In the genomic region with DNA sequence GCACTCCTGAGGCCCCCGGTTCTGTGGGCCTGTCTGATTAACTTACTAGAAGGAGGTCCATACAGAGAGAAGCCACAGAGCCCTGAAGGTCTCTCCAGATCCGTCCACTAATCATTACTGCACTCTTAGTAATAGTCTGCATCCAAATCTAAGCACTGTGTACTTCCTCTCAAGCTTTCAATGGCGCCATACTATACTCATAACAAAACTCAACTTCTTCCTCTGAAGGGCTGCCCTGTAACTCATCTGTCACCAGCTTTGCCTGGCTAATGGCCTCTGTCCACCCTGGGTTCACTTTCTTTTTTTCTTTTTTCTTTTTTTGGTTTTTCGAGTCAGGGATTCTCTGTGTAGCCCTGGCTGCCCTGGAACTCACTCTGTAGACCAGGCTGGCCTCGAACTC, we compare ENCODE assay signal across 8 mouse cellular contexts. TPM values are rescaled to one million over a fixed set of nuclear protein-coding genes. Genes with fewer than 3 reads are reported as not detected.
DNase-seq lines count a peak whose midpoint lies in the region; ATAC-seq and TF ChIP-seq lines count a peak whose summit lies in the region.

No protein-coding gene starts in this region.

- H3K27ac ChIP-seq in hindbrain, embryonic 11.5 days (ENCODE audit: low read depth, low read length): no peak overlapping the region
- H3K27ac ChIP-seq in hindbrain, postnatal 0 days: no peak overlapping the region
- H3K27ac ChIP-seq in hindbrain, embryonic 13.5 days: no peak overlapping the region
- peak overlapping the region; percentile 70 for H3K27ac ChIP-seq in liver, postnatal 0 days (ENCODE audit: low read depth)

- no peaks in the 10 kb centered on the region for H3K36me3 ChIP-seq in hindbrain, embryonic 11.5 days (ENCODE audit: control insufficient read depth, insufficient read depth, low read length)
- peaks cover 19% of the 10 kb centered on the region for H3K36me3 ChIP-seq in hindbrain, postnatal 0 days (ENCODE audit: insufficient read depth, low read length)
- H3K36me3 ChIP-seq in G1E (replicated peaks): peaks cover 41% of the 10 kb centered on the region
- peaks cover 27% of the 10 kb centered on the region for H3K36me3 ChIP-seq in hindbrain, embryonic 13.5 days
- peaks cover 29% of the 10 kb centered on the region for H3K36me3 ChIP-seq in liver, postnatal 0 days (replicated peaks; ENCODE audit: insufficient read depth, low read length)

- WGBS in hindbrain, embryonic 11.5 days: 81% methylated on average over 5 of the region's 5 CpGs
- 86% methylated on average over 5 of the region's 5 CpGs for WGBS in hindbrain, postnatal 0 days
- 82% methylated on average over 5 of the region's 5 CpGs for WGBS in hindbrain, embryonic 13.5 days
- 59% methylated on average over 5 of the region's 5 CpGs for WGBS in liver, postnatal 0 days (ENCODE audit: insufficient replicate concordance)

- 0 out of 2 replicates have a peak overlapping the region, but pooled peaks have one; percentile 58 for H3K4me3 ChIP-seq in hindbrain, embryonic 11.5 days (ENCODE audit: low read depth, low read length)
- no peak overlapping the region for H3K4me3 ChIP-seq in hindbrain, postnatal 0 days (ENCODE audit: low read length)
- peak overlapping the region; percentile 88; the same call in 1 of the 2 replicates for H3K4me3 ChIP-seq in G1E (ENCODE audit: low read depth, low read length)
- H3K4me3 ChIP-seq in hindbrain, embryonic 13.5 days: no peak overlapping the region
- H3K4me3 ChIP-seq in liver, postnatal 0 days (ENCODE audit: low read depth, low read length): peak overlapping the region; percentile 70

- ATAC-seq in hindbrain, embryonic 11.5 days (ENCODE audit: low FRiP score): no peak
- ATAC-seq in hindbrain, postnatal 0 days: no peak
- ATAC-seq in G1E (ENCODE audit: extremely low read depth, insufficient number of reproducible peaks, low FRiP score, poor library complexity, severe bottlenecking): no peak
- ATAC-seq in hindbrain, embryonic 13.5 days (ENCODE audit: low FRiP score): no peak
- ATAC-seq in liver, postnatal 0 days: no peak

- no peak for TF ChIP-seq EP300 in liver, postnatal 0 days (IDR thresholded peaks at IDR 0.05; ENCODE audit: low read depth)

- no peak overlapping the region for H3K4me2 ChIP-seq in hindbrain, embryonic 11.5 days (replicated peaks; ENCODE audit: low read depth, low read length)
- H3K4me2 ChIP-seq in hindbrain, postnatal 0 days (ENCODE audit: low read depth, low read length): no peak overlapping the region; the same call in 1 of the 2 replicates
- peak overlapping the region; percentile 97; the same call in 1 of the 2 replicates for H3K4me2 ChIP-seq in hindbrain, embryonic 13.5 days
- peak overlapping the region; percentile 93 for H3K4me2 ChIP-seq in liver, postnatal 0 days (ENCODE audit: low read depth, low read length)

- TF ChIP-seq CTCF in hindbrain, postnatal 0 days (IDR thresholded peaks at IDR 0.05; ENCODE audit: low read depth): no peak
- no peak for TF ChIP-seq CTCF in G1E (IDR thresholded peaks at IDR 0.05; ENCODE audit: low read depth, low read length)
- no peak for TF ChIP-seq CTCF in liver, postnatal 0 days (IDR thresholded peaks at IDR 0.05; ENCODE audit: low read depth)

- no peak for DNase-seq in hindbrain, embryonic 11.5 days (ENCODE audit: low spot score)
- DNase-seq in hindbrain, postnatal 0 days (ENCODE audit: low spot score): no peak
- DNase-seq in G1E (ENCODE audit: low spot score): no peak
- no peak for DNase-seq in liver, postnatal 0 days
- DNase-seq in right cerebral cortex, adult 18-20 months: no peak
- DNase-seq in left cerebral cortex, postnatal 4 days: no peak
- no peak for DNase-seq in thymus, postnatal 25 days

- no peaks in the 10 kb centered on the region for H3K27me3 ChIP-seq in hindbrain, embryonic 11.5 days (ENCODE audit: control insufficient read depth, insufficient read depth, low read length)
- no peaks in the 10 kb centered on the region for H3K27me3 ChIP-seq in hindbrain, postnatal 0 days (ENCODE audit: insufficient read depth, low read length)
- H3K27me3 ChIP-seq in G1E (ENCODE audit: insufficient read depth, low read length): no peaks in the 10 kb centered on the region
- no peaks in the 10 kb centered on the region for H3K27me3 ChIP-seq in hindbrain, embryonic 13.5 days
- H3K27me3 ChIP-seq in liver, postnatal 0 days (ENCODE audit: insufficient read depth, low read length): no peaks in the 10 kb centered on the region

- H3K9me3 ChIP-seq in hindbrain, embryonic 11.5 days (ENCODE audit: control insufficient read depth, low read length): no peaks in the 10 kb centered on the region
- H3K9me3 ChIP-seq in hindbrain, postnatal 0 days (ENCODE audit: low read length): no peaks in the 10 kb centered on the region
- H3K9me3 ChIP-seq in G1E (replicated peaks): no peaks in the 10 kb centered on the region
- no peaks in the 10 kb centered on the region for H3K9me3 ChIP-seq in hindbrain, embryonic 13.5 days
- no peaks in the 10 kb centered on the region for H3K9me3 ChIP-seq in liver, postnatal 0 days (ENCODE audit: low read length)

- intact Hi-C loops in left cerebral cortex, postnatal 4 days (cut with DNase I): no loop called here

- H3K9ac ChIP-seq in hindbrain, embryonic 11.5 days (ENCODE audit: low read depth, low read length): no peak overlapping the region
- no peak overlapping the region for H3K9ac ChIP-seq in hindbrain, postnatal 0 days (replicated peaks; ENCODE audit: low read length)
- no peak overlapping the region for H3K9ac ChIP-seq in hindbrain, embryonic 13.5 days
- H3K9ac ChIP-seq in liver, postnatal 0 days (replicated peaks): peak overlapping the region; percentile 72

- H3K4me1 ChIP-seq in hindbrain, embryonic 11.5 days (replicated peaks; ENCODE audit: control insufficient read depth, insufficient read depth, low read length): peaks cover 3% of the 10 kb centered on the region; the same call in 1 of the 2 replicates
- peaks cover 4% of the 10 kb centered on the region for H3K4me1 ChIP-seq in hindbrain, postnatal 0 days (ENCODE audit: insufficient read depth, low read length)
- H3K4me1 ChIP-seq in G1E (ENCODE audit: insufficient read depth, low read depth, low read length): peaks cover 68% of the 10 kb centered on the region
- H3K4me1 ChIP-seq in hindbrain, embryonic 13.5 days (replicated peaks): peaks cover 20% of the 10 kb centered on the region
- H3K4me1 ChIP-seq in liver, postnatal 0 days (ENCODE audit: insufficient read depth): peaks cover 29% of the 10 kb centered on the region

RNA-seq across cellular contexts. Expression of gene Coro7, which starts 1.5 kb away (rescaled TPM):
- polyA plus RNA-seq in hindbrain, embryonic 11.5 days (2014; fragmentation: Nextera tagmentation; extraction: Ambion mirVana): 14.4 and 15.0 TPM in 2 replicates
- 41.4 and 43.3 TPM in 2 replicates for total RNA-seq in hindbrain, postnatal 0 days (2014; rRNA removed)
- polyA plus RNA-seq in hindbrain, postnatal 0 days (2015; fragmentation: Nextera tagmentation; extraction: Ambion mirVana): 29.1 and 30.2 TPM in 2 replicates
- total RNA-seq in G1E (2014; fragmentation: Nextera tagmentation): 74.9 and 94.3 TPM in 2 replicates
- total RNA-seq in G1E (2017): 33.0 and 34.8 TPM in 2 replicates
- 159 and 205 TPM in 2 replicates for polyA plus RNA-seq in G1E (2012)
- 29.1 and 30.7 TPM in 2 replicates for polyA plus RNA-seq in hindbrain, embryonic 13.5 days (2015; fragmentation: Nextera tagmentation; extraction: Ambion mirVana)
- polyA plus RNA-seq in liver, postnatal 0 days (2015; fragmentation: Nextera tagmentation; extraction: Ambion mirVana): 6.8 and 10.3 TPM in 2 replicates
- 100 to 1,000 TPM in 1 of 2 experiments, 10 to 100 TPM in 1; 99.4 to 104 TPM for total RNA-seq in left cerebral cortex, postnatal 4 days (2021)

RNA-seq across cellular contexts. Expression of gene Dnaja3, which starts 38.3 kb away (rescaled TPM):
- polyA plus RNA-seq in hindbrain, embryonic 11.5 days (2014; fragmentation: Nextera tagmentation; extraction: Ambion mirVana): 49.1 and 54.0 TPM in 2 replicates
- 49.6 and 50.6 TPM in 2 replicates for total RNA-seq in hindbrain, postnatal 0 days (2014; rRNA removed)
- 52.9 and 54.3 TPM in 2 replicates for polyA plus RNA-seq in hindbrain, postnatal 0 days (2015; fragmentation: Nextera tagmentation; extraction: Ambion mirVana)
- 53.1 and 56.1 TPM in 2 replicates for total RNA-seq in G1E (2014; fragmentation: Nextera tagmentation)
- 63.5 and 73.2 TPM in 2 replicates for total RNA-seq in G1E (2017)
- 23.9 and 33.1 TPM in 2 replicates for polyA plus RNA-seq in G1E (2012)
- polyA plus RNA-seq in hindbrain, embryonic 13.5 days (2015; fragmentation: Nextera tagmentation; extraction: Ambion mirVana): 52.7 and 54.8 TPM in 2 replicates
- 66.0 and 70.5 TPM in 2 replicates for polyA plus RNA-seq in liver, postnatal 0 days (2015; fragmentation: Nextera tagmentation; extraction: Ambion mirVana)
- 10 to 100 TPM; 40.0 to 40.2 TPM for total RNA-seq in left cerebral cortex, postnatal 4 days (2021)

RNA-seq across cellular contexts. Expression of gene Vasn, which starts 38.3 kb away (rescaled TPM):
- 7.9 and 9.4 TPM in 2 replicates for polyA plus RNA-seq in hindbrain, embryonic 11.5 days (2014; fragmentation: Nextera tagmentation; extraction: Ambion mirVana)
- total RNA-seq in hindbrain, postnatal 0 days (2014; rRNA removed): 18.4 and 18.8 TPM in 2 replicates
- polyA plus RNA-seq in hindbrain, postnatal 0 days (2015; fragmentation: Nextera tagmentation; extraction: Ambion mirVana): 6.1 and 7.3 TPM in 2 replicates
- total RNA-seq in G1E (2014; fragmentation: Nextera tagmentation) (0.30 TPM in 1 of 2 replicates, not detected in the other), G1E (2017) (0.05 and 0.12 TPM in 2 replicates)
- 0.03 and 0.04 TPM in 2 replicates for polyA plus RNA-seq in G1E (2012)
- polyA plus RNA-seq in hindbrain, embryonic 13.5 days (2015; fragmentation: Nextera tagmentation; extraction: Ambion mirVana): 6.3 and 7.3 TPM in 2 replicates
- polyA plus RNA-seq in liver, postnatal 0 days (2015; fragmentation: Nextera tagmentation; extraction: Ambion mirVana): 1.6 and 1.9 TPM in 2 replicates
- total RNA-seq in left cerebral cortex, postnatal 4 days (2021): 1 to 10 TPM; 2.6 to 3.2 TPM

RNA-seq across cellular contexts. Expression of gene Nmral1, which starts 41.1 kb away (rescaled TPM):
- 147 and 162 TPM in 2 replicates for polyA plus RNA-seq in hindbrain, embryonic 11.5 days (2014; fragmentation: Nextera tagmentation; extraction: Ambion mirVana)
- 30.7 and 31.8 TPM in 2 replicates for total RNA-seq in hindbrain, postnatal 0 days (2014; rRNA removed)
- polyA plus RNA-seq in hindbrain, postnatal 0 days (2015; fragmentation: Nextera tagmentation; extraction: Ambion mirVana): 33.1 and 35.4 TPM in 2 replicates
- 32.9 and 33.3 TPM in 2 replicates for total RNA-seq in G1E (2014; fragmentation: Nextera tagmentation)
- 33.8 and 34.8 TPM in 2 replicates for total RNA-seq in G1E (2017)
- polyA plus RNA-seq in G1E (2012): 7.3 and 13.0 TPM in 2 replicates
- 65.1 and 71.7 TPM in 2 replicates for polyA plus RNA-seq in hindbrain, embryonic 13.5 days (2015; fragmentation: Nextera tagmentation; extraction: Ambion mirVana)
- polyA plus RNA-seq in liver, postnatal 0 days (2015; fragmentation: Nextera tagmentation; extraction: Ambion mirVana): 20.4 and 24.1 TPM in 2 replicates
- total RNA-seq in left cerebral cortex, postnatal 4 days (2021): 10 to 100 TPM; 26.6 to 28.8 TPM

RNA-seq across cellular contexts. Expression of gene Hmox2, which starts 48.1 kb away (rescaled TPM):
- 91.3 and 96.4 TPM in 2 replicates for polyA plus RNA-seq in hindbrain, embryonic 11.5 days (2014; fragmentation: Nextera tagmentation; extraction: Ambion mirVana)
- 36.0 and 41.2 TPM in 2 replicates for total RNA-seq in hindbrain, postnatal 0 days (2014; rRNA removed)
- polyA plus RNA-seq in hindbrain, postnatal 0 days (2015; fragmentation: Nextera tagmentation; extraction: Ambion mirVana): 93.4 and 101 TPM in 2 replicates
- total RNA-seq in G1E (2014; fragmentation: Nextera tagmentation) (43.0 and 60.0 TPM in 2 replicates), G1E (2017) (31.0 and 37.2 TPM in 2 replicates)
- polyA plus RNA-seq in G1E (2012): 1.9 and 2.3 TPM in 2 replicates
- polyA plus RNA-seq in hindbrain, embryonic 13.5 days (2015; fragmentation: Nextera tagmentation; extraction: Ambion mirVana): 94.6 and 96.7 TPM in 2 replicates
- polyA plus RNA-seq in liver, postnatal 0 days (2015; fragmentation: Nextera tagmentation; extraction: Ambion mirVana): 56.8 and 57.7 TPM in 2 replicates
- total RNA-seq in left cerebral cortex, postnatal 4 days (2021): 10 to 100 TPM; 70.2 to 70.8 TPM

Comparison
In these comparisons a context has a peak if more than half of its experiments do, and no peak if none do; other contexts are left out.
1. H3K4me2 ChIP-seq: peak in hindbrain, embryonic 13.5 days (single experiment) and liver, postnatal 0 days (single experiment); none in hindbrain, embryonic 11.5 days (single experiment) and hindbrain, postnatal 0 days (single experiment).
2. H3K4me3 ChIP-seq: peak in hindbrain, embryonic 11.5 days (single experiment), G1E (single experiment) and liver, postnatal 0 days (single experiment); none in hindbrain, postnatal 0 days (single experiment) and hindbrain, embryonic 13.5 days (single experiment).